Mouse (Mus musculus) heart, postnatal 0 days (tissue): ENCODE data around the gene Chrna7. TPM values are rescaled to one million over a fixed set of nuclear protein-coding genes. Genes with fewer than 3 reads are reported as not detected.

Experiments used
- ATAC-seq: fragments of 200-750 bp; cut with Nextera tagmentation; 2 replicates; pipeline ENCODE4 v1.8.0; 2017; ENCODE audit warnings: low read depth, moderate number of reproducible peaks, moderate library complexity; ENCODE audit not compliant: insufficient read depth
- DNase-seq: peaks from one replicate; pipeline ENCODE4 v3.0.0-alpha.2; 2016; ENCODE audit warnings: low spot score
- H3K27ac ChIP-seq: fragments of 300-500 bp; sonication (generic); 2 replicates; pipeline ENCODE4 v1.5.1; 2014; ENCODE audit warnings: low read depth, mild to moderate bottlenecking
- H3K27me3 ChIP-seq: fragments of 300-500 bp; sonication (generic); 2 replicates; pipeline ENCODE4 v1.6.1; 2014; ENCODE audit warnings: low read length, mixed read lengths; ENCODE audit not compliant: control insufficient read depth, insufficient read depth
- H3K36me3 ChIP-seq: fragments of 300-500 bp; sonication (generic); replicated peaks from 2 replicates; pipeline ENCODE4 v1.6.1; 2014; ENCODE audit warnings: low read length, mixed read lengths; ENCODE audit not compliant: control insufficient read depth, insufficient read depth
- H3K4me1 ChIP-seq: fragments of 300-500 bp; sonication (generic); 2 replicates; pipeline ENCODE4 v1.6.1; 2014; ENCODE audit warnings: antibody characterized with exemption; ENCODE audit not compliant: control insufficient read depth, insufficient read depth
- H3K4me2 ChIP-seq: fragments of 300-500 bp; sonication (generic); 2 replicates; pipeline ENCODE4 v1.6.1; 2014; ENCODE audit warnings: low read depth, mild to moderate bottlenecking, low read length, moderate library complexity
- H3K4me3 ChIP-seq: fragments of 300-500 bp; sonication (generic); 2 replicates; pipeline ENCODE4 v1.5.1; 2014; ENCODE audit warnings: low read depth, low read length
- H3K9ac ChIP-seq: fragments of 300-500 bp; sonication (generic); replicated peaks from 2 replicates; pipeline ENCODE4 v1.6.1; 2014; ENCODE audit warnings: low read depth, low read length, mixed read lengths
- H3K9me3 ChIP-seq: fragments of 300-500 bp; sonication (generic); replicated peaks from 2 replicates; pipeline ENCODE4 v1.6.1; 2016; ENCODE audit warnings: low read length; ENCODE audit not compliant: control insufficient read depth
- CTCF ChIP-seq: IDR thresholded peaks from 2 replicates; pipeline ENCODE4 v1.5.1; 2016; ENCODE audit warnings: antibody characterized with exemption, control low read depth, low read depth
- EP300 ChIP-seq: IDR thresholded peaks from 2 replicates; pipeline ENCODE4 v1.6.1; 2016; ENCODE audit warnings: antibody characterized with exemption, low read depth
- WGBS: fragments of 180-500 bp; shearing (Covaris S2); extraction: QIAGEN DNeasy Blood & Tissue Kit; methylation state at CpG from one replicate; pipeline ENCODE4 v1.1.7; 2014; 5-methylcytosine and 5-hydroxymethylcytosine counted together
- polyA plus RNA-seq: library from polyadenylated mRNA; unstranded; fragments of >200 nt; fragmentation: Nextera tagmentation; extraction: Ambion mirVana; gene quantifications from 2 replicates; pipeline ENCODE4 v1.2.1, GENCODE M21; 2015
- total RNA-seq: library from RNA; depleted of rRNA; stranded (reverse); fragments of >200 nt; gene quantifications from 2 replicates; pipeline ENCODE4 v1.2.3, GENCODE M21; 2014; ENCODE audit warnings: low replicate concordance

Gene Chrna7
- total and polyA plus RNA-seq, 2 experiments from 2014 or later = not detected

- no peak overlapping the region for H3K4me3 ChIP-seq
- no peak overlapping the region for H3K27ac ChIP-seq
- H3K36me3 ChIP-seq = no peaks in the 10 kb centered on the region
- no peak overlapping the region for H3K4me2 ChIP-seq
- TF ChIP-seq EP300 (no peak), CTCF (no peak)
- H3K9me3 ChIP-seq = no peaks in the 10 kb centered on the region
- ATAC-seq (no peak), DNase-seq (no peak)
- 0 out of 2 replicates have a peak, but pooled peaks cover 4% of the 10 kb centered on the region for H3K4me1 ChIP-seq
- H3K27me3 ChIP-seq = peaks cover 29% of the 10 kb centered on the region; the same call in 1 of the 2 replicates
- H3K9ac ChIP-seq = no peak overlapping the region
- WGBS = 19% methylated on average over 4 of the region's 4 CpGs
These were observed 2.9 kb downstream of the Chrna7 start for GRCm38 (mm10) chr7:63209501-63209900.

- Histone ChIP-seq H3K27ac (no peak overlapping the region), H3K9me3 (no peaks in the 10 kb centered on the region), H3K4me2 (no peak overlapping the region), H3K9ac (no peak overlapping the region), H3K4me3 (no peak overlapping the region), H3K4me1 (0 out of 2 replicates have a peak, but pooled peaks cover 4% of the 10 kb centered on the region), H3K27me3 (peaks cover 24% of the 10 kb centered on the region; the same call in 1 of the 2 replicates), H3K36me3 (no peaks in the 10 kb centered on the region)
- ATAC-seq (no peak), DNase-seq (no peak)
- TF ChIP-seq CTCF = no peak
- TF ChIP-seq EP300 = no peak
- 43% methylated on average over 2 of the region's 2 CpGs for WGBS
These were observed 5.2 kb downstream of the Chrna7 start for GRCm38 (mm10) chr7:63207137-63207536.

GRCm38 (mm10) chr7:63195560-63195959 lies 16.8 kb downstream of the Chrna7 start:
- no peaks in the 10 kb centered on the region for H3K27me3 ChIP-seq
- no peaks in the 10 kb centered on the region for H3K36me3 ChIP-seq
- no peaks in the 10 kb centered on the region for H3K9me3 ChIP-seq
- TF ChIP-seq EP300 (no peak), CTCF (no peak)
- H3K9ac ChIP-seq = no peak overlapping the region
- ATAC-seq = no peak
- no peak overlapping the region for H3K4me3 ChIP-seq
- H3K4me2 ChIP-seq = no peak overlapping the region
- no peak for DNase-seq
- no peak overlapping the region for H3K27ac ChIP-seq
- WGBS = 69% methylated on average over 2 of the region's 2 CpGs
- H3K4me1 ChIP-seq = no peaks in the 10 kb centered on the region

GRCm38 (mm10) chr7:63189647-63190534 lies 22.5 kb downstream of the Chrna7 start:
- Histone ChIP-seq H3K4me3 (no peak overlapping the region), H3K9ac (no peak overlapping the region), H3K4me2 (no peak overlapping the region), H3K4me1 (no peaks in the 10 kb centered on the region), H3K9me3 (no peaks in the 10 kb centered on the region), H3K27ac (no peak overlapping the region), H3K27me3 (no peaks in the 10 kb centered on the region), H3K36me3 (no peaks in the 10 kb centered on the region)
- 83% methylated on average over 13 of the region's 13 CpGs for WGBS
- no peak for ATAC-seq
- TF ChIP-seq CTCF (no peak), EP300 (no peak)
- DNase-seq = no peak

- H3K36me3 ChIP-seq = no peaks in the 10 kb centered on the region
- no peak overlapping the region for H3K4me2 ChIP-seq
- no peak for ATAC-seq
- no peaks in the 10 kb centered on the region for H3K4me1 ChIP-seq
- no peaks in the 10 kb centered on the region for H3K27me3 ChIP-seq
- DNase-seq = no peak
- no peak overlapping the region for H3K27ac ChIP-seq
- H3K4me3 ChIP-seq = no peak overlapping the region
- H3K9me3 ChIP-seq = no peaks in the 10 kb centered on the region
- WGBS = 69% methylated on average over 3 of the region's 3 CpGs
- H3K9ac ChIP-seq = no peak overlapping the region
- no peak for TF ChIP-seq EP300
These were observed 42.1 kb downstream of the Chrna7 start for GRCm38 (mm10) chr7:63170063-63170787.
